Mouse (Mus musculus): ENCODE measurements around the gene Gabarapl2.

Gene Gabarapl2

GRCm38 (mm10) chr8:111967246-111967870 is 26.9 kb downstream of the Gabarapl2 start:
- DNase-seq (ENCODE audit: low read depth, low spot score): no peak

GRCm38 (mm10) chr8:111968541-111968940 is 28.0 kb downstream of the Gabarapl2 start:
- DNase-seq (ENCODE audit: low read depth, low spot score): no peak

- no peak for DNase-seq (ENCODE audit: low read depth, low spot score)
Measured at GRCm38 (mm10) chr8:111968991-111969390, 28.5 kb downstream of the Gabarapl2 start.

- no peak for DNase-seq (ENCODE audit: low read depth, low spot score)
Measured at GRCm38 (mm10) chr8:111974138-111974537, 33.6 kb downstream of the Gabarapl2 start.

GRCm38 (mm10) chr8:111975706-111976105 is 35.2 kb downstream of the Gabarapl2 start:
- no peak for DNase-seq (ENCODE audit: low read depth, low spot score)

GRCm38 (mm10) chr8:111976326-111976725 is 35.8 kb downstream of the Gabarapl2 start:
- no peak for DNase-seq (ENCODE audit: low read depth, low spot score)

GRCm38 (mm10) chr8:111978147-111978546 is 37.6 kb downstream of the Gabarapl2 start:
- DNase-seq (ENCODE audit: low read depth, low spot score): no peak

GRCm38 (mm10) chr8:111982116-111982515 is 41.6 kb downstream of the Gabarapl2 start:
- DNase-seq (ENCODE audit: low read depth, low spot score): no peak

GRCm38 (mm10) chr8:111984511-111984910 is 44.0 kb downstream of the Gabarapl2 start:
- DNase-seq (ENCODE audit: low read depth, low spot score): no peak

GRCm38 (mm10) chr8:111989911-111990310 is 49.4 kb downstream of the Gabarapl2 start:
- peak; percentile 89 for DNase-seq (ENCODE audit: low read depth, low spot score)

GRCm38 (mm10) chr8:111991278-111991677 is 50.8 kb downstream of the Gabarapl2 start:
- no peak for DNase-seq (ENCODE audit: low read depth, low spot score)

GRCm38 (mm10) chr8:111992013-111992702 is 51.7 kb downstream of the Gabarapl2 start, which contains the start of gene Adat1:
Adat1 (minus strand) TSS chr8:111992302.
- peak; percentile 83 for DNase-seq (ENCODE audit: low read depth, low spot score)

- DNase-seq (ENCODE audit: low read depth, low spot score): no peak
Measured at GRCm38 (mm10) chr8:111992703-111993039, 52.2 kb downstream of the Gabarapl2 start.

Measured in forelimb bud, embryonic 11.5 days (tissue).